Mouse (Mus musculus): ENCODE data around the gene Scyl1. TPM values are rescaled to one million over a fixed set of nuclear protein-coding genes. Genes with fewer than 3 reads are reported as not detected.
"Not testable (repeated sequence)": the region's sequence is repeated elsewhere in the genome, so short reads cannot be mapped to it uniquely, and the experiment has no call there.

Scyl1 gene
- polyA plus RNA-seq, 1 experiment from 2014 or later, result 48.8 TPM

GRCm38 (mm10) chr19:5796573-5797111, 25.4 kb upstream of the Scyl1 start:
- peak overlapping the region; percentile 86 for H3K4me2 ChIP-seq (replicated peaks; ENCODE audit: low read depth)
- ATAC-seq, result no peak
- 0 out of 2 replicates have a peak, but pooled peaks cover 2% of the 10 kb centered on the region for H3K4me1 ChIP-seq (replicated peaks; ENCODE audit: control insufficient read depth, insufficient read depth, low read length)
- H3K27me3 ChIP-seq (replicated peaks; ENCODE audit: control insufficient read depth, insufficient read depth, low read length), result no peaks in the 10 kb centered on the region
- peak overlapping the region; percentile 51 for H3K9ac ChIP-seq (ENCODE audit: low read depth, low read length)
- peak overlapping the region; percentile 82 for H3K4me3 ChIP-seq (ENCODE audit: low read depth, low read length)
- peaks cover 40% of the 10 kb centered on the region for H3K36me3 ChIP-seq (ENCODE audit: control insufficient read depth, insufficient read depth)
- WGBS, result 43% methylated on average over 7 of the region's 7 CpGs
- H3K9me3 ChIP-seq (ENCODE audit: control insufficient read depth), result no peaks in the 10 kb centered on the region
- peak overlapping the region; percentile 46 for H3K27ac ChIP-seq (ENCODE audit: low read depth, low read length)
- TF ChIP-seq CTCF (IDR thresholded peaks at IDR 0.05; ENCODE audit: low read depth), result no peak

DNA sequence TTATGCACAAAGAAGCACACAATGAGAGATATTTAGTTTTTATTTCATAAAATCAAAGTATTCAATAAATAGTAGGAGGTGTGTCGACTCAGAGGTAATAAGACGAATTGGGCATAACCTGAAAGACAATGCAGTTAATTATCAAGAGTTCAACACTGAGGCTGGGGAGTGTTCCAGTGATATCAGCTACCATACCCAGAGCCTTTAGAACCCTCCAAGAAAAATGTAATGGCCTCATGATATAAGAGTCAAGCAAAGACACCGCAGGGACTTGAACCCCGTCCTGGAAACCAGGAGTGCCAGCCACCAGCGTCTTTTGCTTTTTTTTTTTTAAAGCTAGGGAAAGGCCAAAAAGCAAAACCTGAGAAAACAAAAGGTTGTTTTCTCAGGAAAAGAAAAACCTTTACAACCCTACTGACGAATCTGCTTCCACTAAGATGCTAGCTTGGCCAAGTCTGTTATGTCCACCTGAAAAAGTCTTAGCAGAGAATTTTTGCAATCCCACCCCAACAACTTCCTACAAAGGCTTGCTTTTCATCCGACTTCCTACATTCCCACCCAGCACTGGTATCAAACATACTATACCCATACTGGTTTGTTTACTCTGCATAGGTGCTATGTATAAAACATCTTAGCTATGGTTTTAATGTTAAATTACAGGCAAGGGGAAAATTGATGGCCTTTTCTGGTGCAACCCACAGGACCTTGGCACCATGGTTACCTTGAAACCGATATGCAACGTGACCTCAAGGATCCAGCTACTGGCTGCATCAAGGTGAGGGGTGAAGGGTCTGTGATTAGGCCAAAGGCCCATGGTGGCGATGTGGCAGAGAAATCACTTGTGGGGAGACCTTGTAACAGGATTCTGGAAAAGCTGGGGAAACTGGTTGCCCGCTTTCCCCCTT, 24.7 kb upstream of the Scyl1 start:
- peak overlapping the region; percentile 46 for H3K27ac ChIP-seq (ENCODE audit: low read depth, low read length)
- H3K36me3 ChIP-seq (ENCODE audit: control insufficient read depth, insufficient read depth), result peaks cover 40% of the 10 kb centered on the region
- no peaks in the 10 kb centered on the region for H3K27me3 ChIP-seq (replicated peaks; ENCODE audit: control insufficient read depth, insufficient read depth, low read length)
- 42% methylated on average over 11 of the region's 11 CpGs for WGBS
- H3K4me3 ChIP-seq (ENCODE audit: low read depth, low read length), result peak overlapping the region; percentile 82
- ATAC-seq, result no peak
- peak overlapping the region; percentile 51; the same call in 1 of the 2 replicates for H3K9ac ChIP-seq (ENCODE audit: low read depth, low read length)
- H3K9me3 ChIP-seq (ENCODE audit: control insufficient read depth), result no peaks in the 10 kb centered on the region
- TF ChIP-seq CTCF (IDR thresholded peaks at IDR 0.05; ENCODE audit: low read depth), result no peak
- H3K4me1 ChIP-seq (replicated peaks; ENCODE audit: control insufficient read depth, insufficient read depth, low read length), result 0 out of 2 replicates have a peak, but pooled peaks cover 2% of the 10 kb centered on the region
- peak overlapping the region; percentile 86 for H3K4me2 ChIP-seq (replicated peaks; ENCODE audit: low read depth)

- no peak overlapping the region for H3K4me3 ChIP-seq (ENCODE audit: low read depth, low read length)
- no peaks in the 10 kb centered on the region for H3K9me3 ChIP-seq (ENCODE audit: control insufficient read depth)
- ATAC-seq, result peak; percentile 10
- WGBS, result 29% methylated on average over 5 of the region's 5 CpGs
- H3K36me3 ChIP-seq (ENCODE audit: control insufficient read depth, insufficient read depth), result peaks cover 40% of the 10 kb centered on the region
- TF ChIP-seq CTCF (IDR thresholded peaks at IDR 0.05; ENCODE audit: low read depth), result no peak
- H3K4me1 ChIP-seq (replicated peaks; ENCODE audit: control insufficient read depth, insufficient read depth, low read length), result 0 out of 2 replicates have a peak, but pooled peaks cover 2% of the 10 kb centered on the region
- 0 out of 2 replicates have a peak overlapping the region, but pooled peaks have one; percentile 11 for H3K9ac ChIP-seq (ENCODE audit: low read depth, low read length)
- no peak overlapping the region; the same call in 1 of the 2 replicates for H3K4me2 ChIP-seq (replicated peaks; ENCODE audit: low read depth)
- peak overlapping the region; percentile 54 for H3K27ac ChIP-seq (ENCODE audit: low read depth, low read length)
- no peaks in the 10 kb centered on the region for H3K27me3 ChIP-seq (replicated peaks; ENCODE audit: control insufficient read depth, insufficient read depth, low read length)
Measured at GRCm38 (mm10) chr19:5794771-5795576, 23.8 kb upstream of the Scyl1 start.

GRCm38 (mm10) chr19:5793917-5794770, 22.9 kb upstream of the Scyl1 start:
- not testable (repeated sequence) for H3K4me3 ChIP-seq (ENCODE audit: low read depth, low read length); H3K4me2 ChIP-seq (replicated peaks; ENCODE audit: low read depth); H3K27me3 ChIP-seq (replicated peaks; ENCODE audit: control insufficient read depth, insufficient read depth, low read length); H3K9me3 ChIP-seq (ENCODE audit: control insufficient read depth); ATAC-seq; H3K4me1 ChIP-seq (replicated peaks; ENCODE audit: control insufficient read depth, insufficient read depth, low read length); H3K9ac ChIP-seq (ENCODE audit: low read depth, low read length)
- Histone ChIP-seq H3K27ac (ENCODE audit: low read depth, low read length) (peak overlapping the region; percentile 54), H3K36me3 (ENCODE audit: control insufficient read depth, insufficient read depth) (peaks cover 39% of the 10 kb centered on the region)
- WGBS, result 14% methylated on average over 7 of the region's 7 CpGs

DNA sequence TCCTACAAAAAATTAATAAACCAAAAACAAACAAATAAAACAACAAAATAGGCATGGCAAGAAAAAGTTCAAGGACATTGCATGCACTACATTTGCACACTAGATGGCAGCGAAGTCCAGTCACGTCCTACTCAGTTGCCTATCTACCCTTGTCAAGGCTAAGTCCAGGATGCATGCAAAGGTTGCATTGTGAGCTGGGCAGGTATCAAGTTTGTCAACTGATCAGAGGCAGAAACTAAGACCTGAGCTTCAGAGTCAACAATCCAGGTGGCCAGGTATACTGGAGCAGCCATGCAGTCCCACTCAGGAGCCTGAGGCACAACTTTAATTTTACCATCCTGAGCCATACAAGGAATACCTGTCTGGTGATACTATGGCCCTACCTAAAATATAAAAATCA, 21.9 kb upstream of the Scyl1 start:
- Histone ChIP-seq H3K9me3 (ENCODE audit: control insufficient read depth) (no peaks in the 10 kb centered on the region), H3K9ac (ENCODE audit: low read depth, low read length) (no peak overlapping the region), H3K36me3 (ENCODE audit: control insufficient read depth, insufficient read depth) (peaks cover 34% of the 10 kb centered on the region), H3K27me3 (replicated peaks; ENCODE audit: control insufficient read depth, insufficient read depth, low read length) (no peaks in the 10 kb centered on the region), H3K4me2 (replicated peaks; ENCODE audit: low read depth) (no peak overlapping the region), H3K4me1 (replicated peaks; ENCODE audit: control insufficient read depth, insufficient read depth, low read length) (0 out of 2 replicates have a peak, but pooled peaks cover 2% of the 10 kb centered on the region), H3K27ac (ENCODE audit: low read depth, low read length) (no peak overlapping the region; the same call in 1 of the 2 replicates), H3K4me3 (ENCODE audit: low read depth, low read length) (no peak overlapping the region)
- peak; percentile 58 for ATAC-seq
- TF ChIP-seq CTCF (IDR thresholded peaks at IDR 0.05; ENCODE audit: low read depth), result peak; percentile 93
- WGBS, result 6% methylated on average over 2 of the region's 2 CpGs
